Mouse (Mus musculus): ENCODE data around the gene Mtif2. TPM values are rescaled to one million over a fixed set of nuclear protein-coding genes. Genes with fewer than 3 reads are reported as not detected.

The Mtif2 gene
- polyA plus RNA-seq, 1 experiment from 2014 or later = 24.9 TPM

DNA sequence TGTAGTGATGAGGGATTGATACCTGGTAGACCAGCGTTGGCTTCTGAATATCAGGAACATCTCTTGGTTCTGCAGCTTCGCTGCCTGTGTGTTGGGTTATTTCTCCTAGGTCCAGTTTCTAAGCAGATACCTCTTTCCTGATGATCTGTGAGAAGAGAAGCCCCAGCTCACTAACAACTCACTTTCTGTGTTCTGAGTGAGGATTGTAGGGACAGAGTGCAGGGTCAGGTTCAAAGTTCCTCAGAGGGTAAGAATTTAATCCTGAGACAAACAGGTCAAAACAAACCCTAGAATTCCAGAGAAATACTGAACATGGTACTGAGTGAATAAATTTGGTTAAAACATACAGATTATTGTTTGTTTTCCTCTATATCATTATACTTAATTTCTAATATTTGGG lies 37.2 kb downstream of the Mtif2 start:
- H3K27ac ChIP-seq (replicated peaks) = no peak overlapping the region
- H3K4me2 ChIP-seq (replicated peaks; ENCODE audit: low read depth) = no peak overlapping the region
- ATAC-seq (ENCODE audit: low FRiP score, low TSS enrichment) (no peak), DNase-seq (ENCODE audit: low spot score) (no peak)
- TF ChIP-seq EP300 (optimal IDR thresholded peaks at IDR 0.05) (no peak), CTCF (IDR thresholded peaks at IDR 0.05; ENCODE audit: low read depth) (no peak)
- no peaks in the 10 kb centered on the region for H3K36me3 ChIP-seq (ENCODE audit: control insufficient read depth, insufficient read depth, low read length)
- no peak overlapping the region for H3K4me3 ChIP-seq (ENCODE audit: low read depth, low read length)
- no peaks in the 10 kb centered on the region for H3K9me3 ChIP-seq (ENCODE audit: control insufficient read depth, low read length)
- H3K27me3 ChIP-seq (ENCODE audit: control insufficient read depth, insufficient read depth, low read length) = no peaks in the 10 kb centered on the region
- 87% methylated on average over 2 of the region's 2 CpGs for WGBS
- H3K9ac ChIP-seq (ENCODE audit: low read length) = no peak overlapping the region
- H3K4me1 ChIP-seq (replicated peaks; ENCODE audit: control insufficient read depth, insufficient read depth) = no peaks in the 10 kb centered on the region

DNA sequence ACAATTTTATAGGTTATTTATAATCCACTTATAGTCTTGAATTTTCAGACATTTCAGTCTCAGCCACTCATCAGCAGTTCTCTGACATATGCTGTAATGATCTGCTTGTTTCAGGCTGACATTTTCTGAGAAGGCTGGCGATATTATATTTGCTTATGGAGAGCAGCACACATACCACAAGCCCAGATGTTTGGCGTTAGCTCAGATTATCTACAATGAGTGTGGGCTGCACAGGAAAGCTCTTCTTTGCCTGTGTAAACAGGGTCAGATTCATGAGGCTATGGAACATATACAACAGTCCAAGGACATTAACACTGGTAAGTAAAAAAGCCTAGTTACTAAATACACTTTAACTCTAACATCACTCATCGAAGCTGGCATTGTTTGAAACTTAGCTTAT lies 45.3 kb downstream of the Mtif2 start:
- H3K27ac ChIP-seq (replicated peaks) = no peak overlapping the region
- no peak overlapping the region for H3K9ac ChIP-seq (ENCODE audit: low read length)
- no peaks in the 10 kb centered on the region for H3K4me1 ChIP-seq (replicated peaks; ENCODE audit: control insufficient read depth, insufficient read depth)
- H3K27me3 ChIP-seq (ENCODE audit: control insufficient read depth, insufficient read depth, low read length) = no peaks in the 10 kb centered on the region
- TF ChIP-seq CTCF (IDR thresholded peaks at IDR 0.05; ENCODE audit: low read depth) (no peak), EP300 (optimal IDR thresholded peaks at IDR 0.05) (no peak)
- WGBS = 23% methylated on average over 3 of the region's 3 CpGs
- DNase-seq (ENCODE audit: low spot score) (no peak), ATAC-seq (ENCODE audit: low FRiP score, low TSS enrichment) (no peak)
- no peak overlapping the region for H3K4me3 ChIP-seq (ENCODE audit: low read depth, low read length)
- H3K36me3 ChIP-seq (ENCODE audit: control insufficient read depth, insufficient read depth, low read length) = no peaks in the 10 kb centered on the region
- no peak overlapping the region for H3K4me2 ChIP-seq (replicated peaks; ENCODE audit: low read depth)
- H3K9me3 ChIP-seq (ENCODE audit: control insufficient read depth, low read length) = no peaks in the 10 kb centered on the region

DNA sequence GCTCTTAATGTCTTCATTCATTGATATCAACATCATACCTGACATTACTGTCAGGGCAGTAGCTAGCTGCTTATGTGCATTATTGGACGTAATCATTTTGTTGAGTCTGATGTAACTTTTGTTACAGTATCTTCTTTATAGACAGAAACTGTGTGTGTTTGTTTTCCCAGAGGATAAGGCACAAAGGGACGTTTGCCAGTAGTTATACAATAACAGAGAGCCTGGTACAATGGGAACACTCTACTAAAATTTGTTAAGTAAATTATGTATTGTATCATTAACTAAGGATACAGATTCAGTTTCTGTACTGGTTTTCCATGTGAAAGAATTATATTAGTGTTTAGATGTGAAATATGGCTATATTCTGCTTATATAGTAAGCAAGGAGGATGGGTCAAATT lies 46.4 kb downstream of the Mtif2 start:
- 48% methylated on average over 2 of the region's 2 CpGs for WGBS
- Histone ChIP-seq H3K27me3 (ENCODE audit: control insufficient read depth, insufficient read depth, low read length) (no peaks in the 10 kb centered on the region), H3K9ac (ENCODE audit: low read length) (no peak overlapping the region), H3K4me3 (ENCODE audit: low read depth, low read length) (no peak overlapping the region), H3K4me2 (replicated peaks; ENCODE audit: low read depth) (no peak overlapping the region), H3K36me3 (ENCODE audit: control insufficient read depth, insufficient read depth, low read length) (no peaks in the 10 kb centered on the region), H3K27ac (replicated peaks) (no peak overlapping the region), H3K4me1 (replicated peaks; ENCODE audit: control insufficient read depth, insufficient read depth) (no peaks in the 10 kb centered on the region), H3K9me3 (ENCODE audit: control insufficient read depth, low read length) (no peaks in the 10 kb centered on the region)
- ATAC-seq (ENCODE audit: low FRiP score, low TSS enrichment) = no peak
- TF ChIP-seq CTCF (IDR thresholded peaks at IDR 0.05; ENCODE audit: low read depth) (no peak), EP300 (optimal IDR thresholded peaks at IDR 0.05) (no peak)
- no peak for DNase-seq (ENCODE audit: low spot score)

DNA sequence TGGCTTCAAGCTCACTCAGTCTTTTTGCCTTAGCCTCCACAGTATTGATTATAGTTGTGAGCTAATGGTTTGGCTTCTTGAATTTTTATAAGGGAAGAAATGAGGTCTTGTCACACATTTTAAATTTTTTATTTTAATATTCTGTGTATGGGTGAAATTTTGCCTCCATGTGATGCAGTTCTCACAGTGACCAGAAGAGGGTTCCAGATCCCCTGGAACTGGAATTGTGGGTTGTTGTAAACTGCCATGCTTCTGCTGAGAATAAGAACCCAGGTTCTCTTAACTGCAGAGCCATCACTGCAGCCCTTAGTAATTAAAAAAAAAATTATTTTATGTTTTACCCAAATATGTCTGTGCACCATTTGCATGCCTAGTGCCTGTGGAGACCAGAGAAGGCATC lies 53.4 kb downstream of the Mtif2 start:
- H3K36me3 ChIP-seq (ENCODE audit: control insufficient read depth, insufficient read depth, low read length) = no peaks in the 10 kb centered on the region

More for the DNA sequence above, 53.4 kb downstream of the Mtif2 start:
- H3K4me2 ChIP-seq (replicated peaks; ENCODE audit: low read depth) = no peak overlapping the region
- H3K27me3 ChIP-seq (ENCODE audit: control insufficient read depth, insufficient read depth, low read length) = no peaks in the 10 kb centered on the region
- H3K27ac ChIP-seq (replicated peaks) = no peak overlapping the region
- H3K9me3 ChIP-seq (ENCODE audit: control insufficient read depth, low read length) = no peaks in the 10 kb centered on the region
- H3K4me3 ChIP-seq (ENCODE audit: low read depth, low read length) = no peak overlapping the region
- H3K9ac ChIP-seq (ENCODE audit: low read length) = no peak overlapping the region
- no peak for DNase-seq (ENCODE audit: low spot score)
- TF ChIP-seq CTCF (IDR thresholded peaks at IDR 0.05; ENCODE audit: low read depth) = peak; percentile 73
- no peak for TF ChIP-seq EP300 (optimal IDR thresholded peaks at IDR 0.05)
- no peaks in the 10 kb centered on the region for H3K4me1 ChIP-seq (replicated peaks; ENCODE audit: control insufficient read depth, insufficient read depth)
- ATAC-seq (ENCODE audit: low FRiP score, low TSS enrichment) = no peak

Other genes with a start within 250 kb of the Mtif2 start
- gene Ccdc88a, start 152.8 kb upstream of the Mtif2 start, polyA plus RNA-seq (2015; fragmentation: Nextera tagmentation; extraction: Ambion mirVana) = 8.3 and 9.1 TPM in 2 replicates
- gene Prorsd1, start 11.4 kb upstream of the Mtif2 start, polyA plus RNA-seq (2015; fragmentation: Nextera tagmentation; extraction: Ambion mirVana) = 36.2 and 36.7 TPM in 2 replicates
- gene Clhc1, start 21.5 kb downstream of the Mtif2 start, polyA plus RNA-seq (2015; fragmentation: Nextera tagmentation; extraction: Ambion mirVana) = 0.07 TPM in 1 of 2 replicates, not detected in the other
- gene Rps27a, start 21.7 kb downstream of the Mtif2 start, polyA plus RNA-seq (2015; fragmentation: Nextera tagmentation; extraction: Ambion mirVana) = 1,012 and 1,015 TPM in 2 replicates
- 56.1 and 68.3 TPM in 2 replicates for gene Rtn4, start 166.5 kb downstream of the Mtif2 start, polyA plus RNA-seq (2015; fragmentation: Nextera tagmentation; extraction: Ambion mirVana)